Mouse (Mus musculus) small intestine, adult 2 months (tissue): ENCODE measurements at regions not wholly inside any gene's neighbourhood (a gene's known extent, or its start where the extent isn't known, plus 50 kb on each side); places are given as distances from the start of the nearest gene placed in this dataset.

Experiments used
- H3K27ac ChIP-seq: fragments of 200-500 bp; 2 replicates; pipeline ENCODE4 v1.5.1; 2012; ENCODE audit warnings: low read depth, low read length, control low read depth, inconsistent platforms; ENCODE audit not compliant: insufficient read depth
- H3K27me3 ChIP-seq: fragments of 200-500 bp; 2 replicates; pipeline ENCODE4 v1.6.1; 2012; ENCODE audit warnings: mild to moderate bottlenecking, moderate library complexity, low read length, inconsistent platforms; ENCODE audit not compliant: control insufficient read depth, insufficient read depth
- H3K36me3 ChIP-seq: fragments of 200-500 bp; 2 replicates; pipeline ENCODE4 v1.6.1; 2012; ENCODE audit warnings: mild to moderate bottlenecking, low read length, control low read depth, inconsistent platforms; ENCODE audit not compliant: control insufficient read depth, insufficient read depth
- H3K4me1 ChIP-seq: fragments of 200-500 bp; 2 replicates; pipeline ENCODE4 v1.6.1; 2012; ENCODE audit warnings: low read length, inconsistent platforms, mixed read lengths; ENCODE audit not compliant: control insufficient read depth, insufficient read depth, insufficient read length
- H3K4me3 ChIP-seq: fragments of 200-500 bp; 2 replicates; pipeline ENCODE4 v1.5.1; 2012; ENCODE audit warnings: low read depth, mild to moderate bottlenecking, control low read depth, inconsistent platforms, low read length, moderate library complexity
- CTCF ChIP-seq: fragments of 200-500 bp; IDR thresholded peaks from 2 replicates; pipeline ENCODE4 v1.5.1; 2012; ENCODE audit warnings: low read depth, mild to moderate bottlenecking, control low read depth, inconsistent platforms, low read length, moderate library complexity, mixed read lengths; ENCODE audit not compliant: insufficient replicate concordance, insufficient read length; ENCODE audit errors: extremely low read depth
- POLR2A ChIP-seq: fragments of 200-500 bp; IDR thresholded peaks from 2 replicates; pipeline ENCODE4 v1.6.1; 2012; ENCODE audit warnings: low read depth, mild to moderate bottlenecking, control low read depth, inconsistent platforms, low read length, moderate library complexity
- WGBS: fragments of 180-500 bp; shearing (Covaris S2); methylation state at CpG from one replicate; pipeline ENCODE4 v1.1.7; 2018; 5-methylcytosine and 5-hydroxymethylcytosine counted together

GRCm38 (mm10) chr2:117043831-117044230 is 77.3 kb upstream of the Spred1 start:
- Histone ChIP-seq H3K27me3 (no peaks in the 10 kb centered on the region), H3K27ac (no peak overlapping the region), H3K4me1 (no peaks in the 10 kb centered on the region), H3K36me3 (no peaks in the 10 kb centered on the region), H3K4me3 (no peak overlapping the region)
- 70% methylated on average over 7 of the region's 7 CpGs for WGBS
- TF ChIP-seq CTCF, result no peak
- TF ChIP-seq POLR2A, result no peak

DNA sequence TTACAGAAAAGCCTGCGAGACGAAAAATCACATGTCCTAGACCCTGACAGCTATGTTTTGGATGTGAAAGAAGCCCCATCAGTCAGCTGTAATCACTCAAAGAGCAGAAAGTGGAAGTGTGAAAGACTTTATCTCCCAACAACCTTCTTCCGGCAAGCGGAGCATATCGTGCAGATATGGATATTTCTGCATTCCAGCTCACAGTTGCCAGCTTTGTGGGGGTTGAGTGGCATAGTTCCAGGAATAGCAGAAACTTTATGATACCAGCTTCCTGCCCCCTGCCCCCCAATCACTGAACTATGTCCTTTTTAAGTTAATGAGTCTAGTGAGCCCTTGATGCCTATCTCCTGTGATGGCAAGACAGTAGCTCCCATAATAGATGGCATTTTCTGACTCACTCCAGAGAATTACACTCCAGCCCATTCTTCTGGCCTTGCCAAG is 72.9 kb upstream of the Spred1 start:
- TF ChIP-seq POLR2A, result no peak
- no peak for TF ChIP-seq CTCF
- H3K4me3 ChIP-seq, result no peak overlapping the region
- H3K36me3 ChIP-seq, result no peaks in the 10 kb centered on the region
- no peak overlapping the region for H3K27ac ChIP-seq
- no peaks in the 10 kb centered on the region for H3K4me1 ChIP-seq
- no peaks in the 10 kb centered on the region; the same call in 1 of the 2 replicates for H3K27me3 ChIP-seq
- WGBS, result 51% methylated on average over 5 of the region's 5 CpGs

GRCm38 (mm10) chr2:117050061-117050460 is 71.1 kb upstream of the Spred1 start:
- Histone ChIP-seq H3K27me3 (no peaks in the 10 kb centered on the region; the same call in 1 of the 2 replicates), H3K4me1 (no peaks in the 10 kb centered on the region), H3K4me3 (no peak overlapping the region), H3K27ac (no peak overlapping the region), H3K36me3 (no peaks in the 10 kb centered on the region)
- no peak for TF ChIP-seq POLR2A
- no peak for TF ChIP-seq CTCF
- whole genome bisulfite sequencing, result 80% methylated on average over 2 of the region's 2 CpGs

DNA sequence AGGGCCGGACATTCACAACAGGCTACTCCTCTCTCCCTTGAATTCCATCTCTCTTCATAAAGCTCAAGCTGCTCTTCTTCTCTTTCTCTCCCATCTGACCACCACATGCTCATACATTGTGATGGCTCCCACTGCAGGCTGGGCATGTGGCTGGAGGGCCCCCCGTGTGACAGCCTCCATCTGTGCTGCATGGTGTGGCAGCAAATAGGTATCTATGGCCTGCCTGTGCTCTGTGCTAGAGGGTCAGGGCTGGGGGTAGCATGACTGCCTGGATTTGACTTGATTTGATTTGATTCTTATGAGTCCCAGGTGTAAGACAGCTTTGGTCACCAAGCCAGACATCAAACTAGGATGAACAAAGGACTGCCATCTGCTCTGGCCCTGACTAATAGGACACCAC is 57.0 kb upstream of the Spred1 start:
- H3K27ac ChIP-seq, result no peak overlapping the region
- H3K36me3 ChIP-seq, result no peaks in the 10 kb centered on the region
- H3K4me1 ChIP-seq, result no peaks in the 10 kb centered on the region
- H3K4me3 ChIP-seq, result no peak overlapping the region
- 85% methylated on average over 2 of the region's 2 CpGs for WGBS
- TF ChIP-seq POLR2A (no peak), CTCF (no peak)
- H3K27me3 ChIP-seq, result no peaks in the 10 kb centered on the region

GRCm38 (mm10) chr2:117070348-117070747 is 50.8 kb upstream of the Spred1 start:
- no peaks in the 10 kb centered on the region for H3K4me1 ChIP-seq
- H3K27ac ChIP-seq, result no peak overlapping the region
- no peaks in the 10 kb centered on the region for H3K27me3 ChIP-seq
- no peaks in the 10 kb centered on the region for H3K36me3 ChIP-seq
- TF ChIP-seq CTCF (no peak), POLR2A (no peak)
- 56% methylated on average over 6 of the region's 6 CpGs for WGBS
- no peak overlapping the region for H3K4me3 ChIP-seq

- Histone ChIP-seq H3K4me1 (no peaks in the 10 kb centered on the region), H3K27ac (no peak overlapping the region), H3K36me3 (no peaks in the 10 kb centered on the region), H3K4me3 (no peak overlapping the region), H3K27me3 (no peaks in the 10 kb centered on the region)
- TF ChIP-seq POLR2A (no peak), CTCF (no peak)
These were observed 50.1 kb upstream of the Spred1 start for GRCm38 (mm10) chr2:117071098-117071497.
